20 mouse cellular contexts compared by ENCODE assay signal in the genomic region with DNA sequence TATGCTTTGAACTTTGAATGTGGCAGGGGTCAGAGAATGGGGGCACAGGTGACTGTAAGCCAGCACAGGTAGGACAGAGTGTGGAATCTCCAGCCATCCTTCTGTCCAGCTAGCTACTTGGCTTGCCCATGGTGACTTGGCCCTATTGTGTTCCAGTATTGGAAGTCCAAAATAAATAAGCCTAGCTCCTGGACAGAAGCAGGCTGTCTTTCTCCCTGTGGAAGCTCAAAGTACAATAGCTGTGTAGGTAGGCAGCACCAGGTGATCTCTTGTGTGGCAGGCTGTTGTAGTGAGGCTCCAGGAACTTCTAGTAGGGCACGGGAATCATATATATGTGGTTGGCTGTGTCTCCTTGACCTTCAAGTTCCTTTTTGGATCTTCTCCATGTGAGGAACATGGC.
"Had no signal": no experiment of that assay in that cellular context is flagged by ENCODE, and none has a peak within 500 bp of the region (broad histone marks: within the 10 kb centered on the region; RNA-seq: fewer than 3 reads in every experiment).

No protein-coding gene starts in this region.

- ATAC-seq: midbrain, embryonic 16.5 days had no signal

- H3K27me3 ChIP-seq: liver, embryonic 15.5 days; midbrain, embryonic 12.5 days; neural tube, embryonic 12.5 days; neural tube, embryonic 15.5 days had no signal

- H3K4me3 ChIP-seq: liver, embryonic 15.5 days; midbrain, embryonic 10.5 days; midbrain, embryonic 12.5 days; myocyte; neural tube, embryonic 12.5 days; neural tube, embryonic 15.5 days had no signal

- H3K27ac ChIP-seq: liver, embryonic 15.5 days; midbrain, embryonic 10.5 days; midbrain, embryonic 12.5 days; neural tube, embryonic 12.5 days had no signal

- DNase-seq: lung, adult 18-20 months; lung, embryonic 14.5 days; lung, postnatal 10 days; lung, postnatal 4 days; midbrain, embryonic 14.5 days; retina, postnatal 1 day; right cerebral cortex, adult 18-20 months; right cerebral cortex, postnatal 25 days; right cerebral cortex, postnatal 4 days; spleen, adult 18-20 months; thymus, adult 18-20 months; thymus, postnatal 14 days; thymus, postnatal 36 days had no signal

- H3K9me3 ChIP-seq: liver, embryonic 15.5 days; midbrain, embryonic 10.5 days; midbrain, embryonic 12.5 days; neural tube, embryonic 12.5 days; neural tube, embryonic 15.5 days had no signal

- H3K36me3 ChIP-seq: midbrain, embryonic 12.5 days; neural tube, embryonic 15.5 days had no signal

- H3K9ac ChIP-seq: liver, embryonic 15.5 days; lung, embryonic 14.5 days; midbrain, embryonic 12.5 days; neural tube, embryonic 12.5 days; neural tube, embryonic 15.5 days had no signal

- H3K4me2 ChIP-seq: liver, embryonic 15.5 days; lung, embryonic 14.5 days; midbrain, embryonic 12.5 days; neural tube, embryonic 12.5 days; neural tube, embryonic 15.5 days had no signal
